Mouse (Mus musculus) brain, embryonic 14.5 days (tissue): ENCODE data around the gene Hsd11b1.

Experiments
- CTCF ChIP-seq: fragments of 200-500 bp; IDR thresholded peaks from 2 replicates; pipeline ENCODE4 v1.5.1; 2012; ENCODE audit warnings: inconsistent platforms, mild to moderate bottlenecking, moderate library complexity, borderline replicate concordance; ENCODE audit not compliant: insufficient read depth, insufficient read length; ENCODE audit errors: extremely low read depth
- POLR2A ChIP-seq: fragments of 200-500 bp; IDR thresholded peaks from 2 replicates; pipeline ENCODE4 v1.6.1; 2012; ENCODE audit warnings: mild to moderate bottlenecking, inconsistent platforms, borderline replicate concordance; ENCODE audit not compliant: poor library complexity, insufficient read depth, insufficient read length, severe bottlenecking; ENCODE audit errors: extremely low read depth

- no peak for TF ChIP-seq CTCF
- TF ChIP-seq POLR2A = no peak
Observed at GRCm38 (mm10) chr1:193261897-193262548, 1.9 kb downstream of the Hsd11b1 start.
